Mouse (Mus musculus): ENCODE measurements around the gene Arid1b.
A peak's percentile ranks its signal among the peaks of the same experiment; 100 is the strongest.

Arid1b gene

GRCm38 (mm10) chr17:4993840-4994503, at the start of gene Arid1b:
TSS of gene Arid1b (plus strand) at chr17:4994332.
- peak; percentile 89 for DNase-seq

GRCm38 (mm10) chr17:4945311-4945751, 48.8 kb upstream of the Arid1b start:
- DNase-seq: no peak

DNA sequence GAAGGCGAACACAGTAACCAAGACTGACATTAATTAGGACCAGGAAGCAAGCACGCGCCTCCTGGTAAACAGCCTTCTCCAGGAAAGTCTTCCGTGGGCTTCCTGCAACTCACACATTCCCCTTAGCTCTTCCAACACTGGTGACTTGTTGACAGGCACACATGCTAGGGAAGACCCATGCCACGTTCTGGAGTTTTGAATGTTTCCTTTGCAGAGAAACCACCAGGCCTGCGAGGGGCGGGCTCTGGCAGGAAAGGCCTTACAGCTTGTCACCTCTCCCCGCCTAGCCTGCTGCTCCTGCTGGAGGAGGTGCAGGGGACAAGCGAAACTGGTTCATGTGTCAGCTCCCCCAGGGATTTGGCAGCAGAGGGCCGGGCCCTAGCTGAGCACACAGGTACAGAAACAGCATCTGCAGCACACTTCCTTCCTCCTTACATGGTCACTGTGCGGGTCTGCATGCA, 48.2 kb upstream of the Arid1b start:
- peak; percentile 41 for DNase-seq

DNA sequence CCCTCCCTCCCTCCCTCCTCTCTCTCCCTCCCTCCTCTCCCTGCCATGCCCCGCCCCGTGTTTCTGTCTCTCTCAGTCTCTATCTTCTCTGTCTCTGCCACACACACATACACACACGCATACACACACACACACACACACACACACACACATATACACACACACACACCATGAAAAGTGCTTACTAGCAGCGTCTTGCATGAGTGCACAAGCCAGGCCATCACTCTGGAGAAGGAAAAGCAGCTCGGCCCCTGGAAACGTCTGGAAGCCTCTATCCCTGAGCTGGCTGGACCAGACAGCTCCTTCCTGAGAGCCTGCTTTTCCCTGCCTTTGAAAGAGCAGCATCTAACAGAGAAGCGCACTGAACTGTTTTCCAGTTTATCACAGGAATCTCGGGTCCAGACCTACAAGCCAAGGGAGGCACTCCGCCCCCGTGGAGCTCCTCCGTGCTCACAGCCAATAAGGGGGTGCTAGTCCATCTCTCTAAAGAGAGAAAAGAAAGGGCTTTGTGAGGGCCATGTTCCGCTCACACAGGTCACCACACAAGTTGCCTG, 47.6 kb upstream of the Arid1b start:
- no peak for DNase-seq

GRCm38 (mm10) chr17:4947013-4947412, 47.1 kb upstream of the Arid1b start:
- DNase-seq: no peak

GRCm38 (mm10) chr17:4947439-4947838, 46.7 kb upstream of the Arid1b start:
- DNase-seq: no peak

- no peak for DNase-seq
Measured at GRCm38 (mm10) chr17:4948501-4948900, 45.6 kb upstream of the Arid1b start.

- DNase-seq: no peak
Measured at GRCm38 (mm10) chr17:4954431-4954830, 39.7 kb upstream of the Arid1b start.

GRCm38 (mm10) chr17:4964192-4964877, 29.8 kb upstream of the Arid1b start:
- no peak for DNase-seq

DNA sequence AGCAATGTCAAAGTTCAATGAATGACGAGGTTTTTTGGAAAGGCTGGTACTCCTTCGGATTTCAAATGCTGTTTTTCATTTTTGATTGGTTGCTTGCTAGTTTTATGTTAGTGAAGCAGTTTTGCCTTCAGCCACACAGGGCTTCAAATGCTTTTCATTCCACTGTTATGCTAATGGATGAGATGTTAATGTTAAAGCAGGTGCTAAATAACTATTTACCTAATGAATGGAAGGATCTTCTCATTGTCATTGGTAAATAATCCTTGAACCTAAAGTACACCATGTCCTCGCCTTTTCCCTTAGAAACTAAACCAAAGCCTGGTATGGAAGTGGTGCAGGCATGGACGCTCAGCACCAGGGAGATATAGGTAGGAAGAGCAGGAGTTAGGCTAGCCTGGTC, 26.9 kb upstream of the Arid1b start:
- no peak for DNase-seq

GRCm38 (mm10) chr17:4968035-4968434, 26.1 kb upstream of the Arid1b start:
- no peak for DNase-seq

DNA sequence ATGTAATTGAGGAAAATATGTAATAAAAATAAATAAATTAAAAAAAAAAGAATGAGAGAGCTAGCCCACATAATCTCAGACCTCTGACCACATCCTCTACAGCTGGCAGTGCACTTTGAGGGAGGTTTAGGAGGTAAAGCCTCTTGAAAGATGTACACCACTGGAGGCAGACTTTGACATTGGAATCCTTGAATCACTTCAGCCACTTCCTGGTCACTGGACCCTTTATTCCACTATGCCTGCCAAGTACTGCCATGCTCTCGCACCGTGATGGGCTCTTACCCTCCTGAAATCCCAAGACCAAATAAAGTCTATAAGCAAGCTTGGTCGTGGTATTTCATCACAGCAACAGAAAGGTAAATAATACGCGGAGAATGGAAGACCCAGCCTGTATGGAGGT, 25.3 kb upstream of the Arid1b start:
- no peak for DNase-seq

GRCm38 (mm10) chr17:4972261-4972660, 21.9 kb upstream of the Arid1b start:
- DNase-seq: no peak

GRCm38 (mm10) chr17:4974736-4975135, 19.4 kb upstream of the Arid1b start:
- DNase-seq: no peak

- peak; percentile 45 for DNase-seq
Measured at GRCm38 (mm10) chr17:4980151-4980550, 14.0 kb upstream of the Arid1b start.

GRCm38 (mm10) chr17:4982819-4983218, 11.3 kb upstream of the Arid1b start:
- no peak for DNase-seq

DNA sequence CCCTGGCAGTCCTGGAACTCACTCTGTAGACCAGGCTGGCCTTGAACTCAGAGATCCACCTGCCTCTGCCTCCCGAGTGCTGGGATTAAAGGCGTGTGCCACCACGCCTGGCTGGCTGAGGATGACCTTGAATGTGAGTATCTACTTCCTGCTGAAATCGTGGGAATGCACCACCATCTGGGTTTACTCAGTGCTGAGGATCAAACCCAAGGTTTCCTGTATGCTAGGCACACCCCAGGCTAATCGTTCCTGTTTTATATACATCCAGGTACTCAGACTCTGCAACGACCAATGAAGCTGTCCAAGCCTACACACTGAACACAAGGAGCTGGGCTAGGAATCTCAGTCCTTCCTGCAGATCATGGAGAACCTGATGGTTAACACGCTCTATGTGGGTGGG, 9.4 kb upstream of the Arid1b start:
- no peak for DNase-seq

DNA sequence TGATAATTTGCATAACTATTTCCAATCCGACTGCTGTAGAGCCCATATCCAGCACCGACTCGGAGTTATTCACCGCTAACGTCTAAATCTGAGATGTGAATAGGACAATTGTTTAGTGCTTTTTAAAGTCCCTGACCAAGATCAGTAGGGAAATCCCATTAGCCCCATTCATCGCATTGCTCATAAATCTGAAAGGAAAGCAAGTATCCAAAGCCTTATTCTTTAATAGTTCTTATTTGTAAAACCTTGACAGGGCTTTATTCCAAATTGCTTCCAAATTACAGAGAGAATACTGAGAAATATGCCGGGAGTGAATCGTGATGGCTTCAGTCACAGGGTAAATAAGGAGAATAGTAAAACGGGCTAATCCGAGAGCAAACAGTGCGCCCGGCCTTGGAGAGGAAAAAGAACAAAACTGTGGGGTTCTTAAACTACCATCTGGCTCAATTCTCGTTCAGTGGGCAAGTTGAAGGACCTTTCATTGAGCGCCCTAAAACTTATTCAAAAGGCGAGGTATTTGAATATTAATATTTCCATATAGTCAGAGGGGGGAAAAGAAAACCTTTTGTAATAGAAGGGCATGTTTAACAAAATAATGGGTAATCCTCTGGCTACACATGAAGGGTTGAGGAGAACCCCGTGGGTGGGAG, 3.1 kb upstream of the Arid1b start:
- DNase-seq: no peak

DNA sequence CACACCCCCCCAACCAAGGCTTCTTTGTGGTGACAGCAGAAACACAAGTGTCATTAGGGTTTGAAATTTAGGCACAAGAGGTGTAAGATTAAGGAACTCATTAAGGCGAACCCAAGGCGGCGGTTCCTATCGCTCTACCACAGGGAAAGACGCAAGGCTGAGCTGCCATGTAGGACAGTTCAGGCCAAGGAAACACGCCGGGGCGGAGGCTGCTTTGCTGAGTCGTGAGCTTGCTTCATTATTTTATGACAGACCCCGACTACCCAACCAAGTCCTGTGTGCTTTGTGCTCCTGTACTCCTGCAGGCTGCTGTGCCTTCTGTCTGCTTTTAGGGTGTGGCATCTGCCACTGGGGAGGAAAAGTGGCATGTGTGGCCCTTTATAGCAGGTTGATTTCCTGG, 2.5 kb upstream of the Arid1b start:
- no peak for DNase-seq

- DNase-seq: no peak
Measured at GRCm38 (mm10) chr17:4993497-4993839, 664 bp upstream of the Arid1b start.

DNA sequence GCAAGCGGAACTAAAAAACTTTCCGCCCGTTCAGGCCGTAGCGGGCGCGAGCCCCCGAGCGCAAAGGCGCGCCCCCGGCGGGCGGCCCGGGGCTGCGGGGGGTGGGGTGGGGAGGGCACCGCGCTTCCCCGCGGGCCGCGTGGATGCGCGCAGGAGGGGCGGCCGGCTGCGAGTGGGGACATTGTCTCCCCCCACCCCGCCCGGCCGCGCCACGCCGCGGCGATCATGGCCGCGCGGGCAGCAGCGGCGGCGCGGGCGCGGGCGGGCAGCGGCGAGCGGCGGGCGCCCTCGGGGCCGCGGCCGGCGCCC, 326 bp downstream of the Arid1b start:
- DNase-seq: no peak

- DNase-seq: peak; percentile 77
Measured at GRCm38 (mm10) chr17:4994813-4995560, 855 bp downstream of the Arid1b start.

DNA sequence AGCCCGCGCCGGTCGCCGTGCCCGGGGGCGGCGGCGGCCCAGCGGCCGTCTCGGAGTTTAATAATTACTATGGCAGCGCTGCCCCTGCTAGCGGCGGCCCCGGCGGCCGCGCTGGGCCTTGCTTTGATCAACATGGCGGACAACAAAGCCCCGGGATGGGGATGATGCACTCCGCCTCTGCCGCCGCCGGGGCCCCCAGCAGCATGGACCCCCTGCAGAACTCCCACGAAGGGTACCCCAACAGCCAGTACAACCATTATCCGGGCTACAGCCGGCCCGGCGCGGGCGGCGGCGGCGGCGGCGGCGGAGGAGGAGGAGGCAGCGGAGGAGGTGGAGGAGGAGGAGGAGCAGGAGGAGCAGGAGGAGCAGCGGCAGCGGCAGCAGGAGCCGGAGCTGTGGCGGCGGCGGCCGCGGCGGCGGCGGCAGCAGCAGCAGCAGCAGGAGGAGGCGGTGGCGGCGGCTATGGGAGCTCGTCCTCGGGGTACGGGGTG, 1.5 kb downstream of the Arid1b start:
- peak; percentile 85 for DNase-seq
